Mouse (Mus musculus) lung, adult 2 months (tissue): Measurements from ENCODE around the gene Vsig10l. TPM values are rescaled to one million over a fixed set of nuclear protein-coding genes. Genes with fewer than 3 reads are reported as not detected.

Experiments used
- DNase-seq: peaks from one replicate; pipeline ENCODE4 v3.0.0; 2022
- H3K4me1 ChIP-seq: fragments of 200-500 bp; 2 replicates; pipeline ENCODE4 v1.6.1; 2011; ENCODE audit warnings: low read length; ENCODE audit not compliant: control insufficient read depth, insufficient read depth
- H3K4me3 ChIP-seq: fragments of 200-500 bp; replicated peaks from 2 replicates; pipeline ENCODE3; 2011; ENCODE audit warnings: low read depth, mild to moderate bottlenecking, control low read depth, low read length; ENCODE audit errors: extremely low read depth
- CTCF ChIP-seq: fragments of 200-500 bp; IDR thresholded peaks from 2 replicates; pipeline ENCODE4 v1.5.1; 2011; ENCODE audit warnings: mild to moderate bottlenecking, low read length, control low read depth; ENCODE audit not compliant: insufficient read depth
- POLR2A ChIP-seq: fragments of 200-500 bp; IDR thresholded peaks from 2 replicates; pipeline ENCODE4 v1.6.1; 2011; ENCODE audit warnings: low read depth, mild to moderate bottlenecking, control low read depth, low read length, borderline replicate concordance; ENCODE audit errors: extremely low read depth
- WGBS: fragments of 180-500 bp; shearing (Covaris S2); methylation state at CpG from one replicate; pipeline ENCODE4 v1.1.7; 2018; 5-methylcytosine and 5-hydroxymethylcytosine counted together
- polyA plus RNA-seq: library from polyadenylated mRNA; depleted of rRNA; stranded (reverse); fragments of >200 nt; gene quantifications from 2 replicates; pipeline ENCODE4 v1.2.3, GENCODE M21; 2012; rRNA removed

Vsig10l gene
- 6.6 and 14.2 TPM in 2 replicates for polyA plus RNA-seq

- Histone ChIP-seq H3K4me3 (no peak within 1 kb of the TSS), H3K4me1 (peaks cover 5% of the 10 kb centered on the region; the same call in 1 of the 2 replicates)
- WGBS, result 61% methylated on average over 4 of the region's 4 CpGs
- no peak for DNase-seq
- TF ChIP-seq CTCF, result no peak
- no peak for TF ChIP-seq POLR2A
Observed at GRCm38 (mm10) chr7:43462851-43463250, at the start of gene Vsig10l. TSS of gene Vsig10l (plus strand) at chr7:43463151.

GRCm38 (mm10) chr7:43417298-43417697 lies 45.7 kb upstream of the Vsig10l start:
- H3K4me1 ChIP-seq, result no peaks in the 10 kb centered on the region
- DNase-seq, result no peak
- H3K4me3 ChIP-seq, result no peak overlapping the region
- TF ChIP-seq POLR2A, result no peak
- 86% methylated on average over 10 of the region's 10 CpGs for WGBS

- DNase-seq, result peak; percentile 83
- TF ChIP-seq POLR2A, result no peak
- TF ChIP-seq CTCF, result peak; percentile 98
- Histone ChIP-seq H3K4me3 (no peak overlapping the region), H3K4me1 (no peaks in the 10 kb centered on the region)
- 11% methylated on average over 11 of the region's 11 CpGs for WGBS
Observed at GRCm38 (mm10) chr7:43422995-43423617, 39.8 kb upstream of the Vsig10l start.

- no peaks in the 10 kb centered on the region for H3K4me1 ChIP-seq
- DNase-seq, result no peak
- WGBS, result 68% methylated on average over 3 of the region's 3 CpGs
- H3K4me3 ChIP-seq, result no peak overlapping the region
- no peak for TF ChIP-seq POLR2A
- TF ChIP-seq CTCF, result no peak
Observed at GRCm38 (mm10) chr7:43423991-43424625, 38.8 kb upstream of the Vsig10l start.

- Histone ChIP-seq H3K4me1 (no peaks in the 10 kb centered on the region), H3K4me3 (no peak within 1 kb of the TSS)
- TF ChIP-seq CTCF (no peak), POLR2A (no peak)
- 74% methylated on average over 8 of the region's 8 CpGs for WGBS
- no peak for DNase-seq
Observed at GRCm38 (mm10) chr7:43427406-43427805, 35.5 kb upstream of the Vsig10l start, which contains the start of gene Lim2. TSS of gene Lim2 (plus strand) at chr7:43427670.

GRCm38 (mm10) chr7:43429500-43429899 lies 33.5 kb upstream of the Vsig10l start:
- no peaks in the 10 kb centered on the region for H3K4me1 ChIP-seq
- no peak for TF ChIP-seq POLR2A
- no peak for TF ChIP-seq CTCF
- WGBS, result 38% methylated on average over 4 of the region's 4 CpGs
- no peak overlapping the region for H3K4me3 ChIP-seq
- no peak for DNase-seq

GRCm38 (mm10) chr7:43432891-43433290 lies 30.1 kb upstream of the Vsig10l start:
- H3K4me1 ChIP-seq, result no peaks in the 10 kb centered on the region
- 57% methylated on average over 4 of the region's 4 CpGs for WGBS
- no peak for TF ChIP-seq POLR2A
- TF ChIP-seq CTCF, result no peak
- no peak overlapping the region for H3K4me3 ChIP-seq
- no peak for DNase-seq

GRCm38 (mm10) chr7:43434676-43435075 lies 28.3 kb upstream of the Vsig10l start:
- Histone ChIP-seq H3K4me1 (no peaks in the 10 kb centered on the region), H3K4me3 (no peak overlapping the region)
- WGBS, result 83% methylated on average over 5 of the region's 5 CpGs
- no peak for TF ChIP-seq POLR2A
- no peak for TF ChIP-seq CTCF
- DNase-seq, result no peak

- no peak for DNase-seq
- TF ChIP-seq CTCF (no peak), POLR2A (no peak)
- 57% methylated on average over 10 of the region's 10 CpGs for WGBS
- Histone ChIP-seq H3K4me3 (peak within 1 kb of the TSS; percentile 8), H3K4me1 (no peaks in the 10 kb centered on the region)
Observed at GRCm38 (mm10) chr7:43436341-43437255, 26.4 kb upstream of the Vsig10l start, which contains the start of gene Nkg7. TSS of gene Nkg7 (plus strand) at chr7:43437073.
